Comparison of ENCODE assay signal across 20 mouse cellular contexts in genomic region chr7:34781217-34781616, GRCm38 (mm10). TPM values are rescaled to one million over a fixed set of nuclear protein-coding genes. Genes with fewer than 3 reads are reported as not detected.
A peak's percentile ranks its signal among the peaks of the same experiment; 100 is the strongest.
DNase-seq lines count a peak whose midpoint lies in the region; ATAC-seq and TF ChIP-seq lines count a peak whose summit lies in the region.
"Had no signal": no experiment of that assay in that cellular context is flagged by ENCODE, and none has a peak within 500 bp of the region (broad histone marks: within the 10 kb centered on the region; RNA-seq: fewer than 3 reads in every experiment).

No protein-coding gene starts in this region.

- no peak overlapping the region for H3K4me3 ChIP-seq in forebrain, postnatal 0 days (ENCODE audit: low read depth, low read length)
- no peak overlapping the region for H3K4me3 ChIP-seq in forebrain, embryonic 10.5 days
- H3K4me3 ChIP-seq in left cerebral cortex, adult 2 months, result no peak overlapping the region
- H3K4me3 ChIP-seq in testis, adult 2 months (ENCODE audit: control insufficient read depth, low read depth, low read length), result no peak overlapping the region
- H3K4me3 ChIP-seq: forebrain, embryonic 13.5 days; heart, embryonic 13.5 days; limb, embryonic 10.5 days had no signal

- H3K27ac ChIP-seq in forebrain, postnatal 0 days (ENCODE audit: low read depth, low read length), result no peak overlapping the region
- H3K27ac ChIP-seq in forebrain, embryonic 10.5 days, result no peak overlapping the region
- no peak overlapping the region for H3K27ac ChIP-seq in left cerebral cortex, adult 2 months
- H3K27ac ChIP-seq in testis, adult 2 months (ENCODE audit: control insufficient read depth, insufficient read depth, low read depth, low read length), result no peak overlapping the region
- H3K27ac ChIP-seq: forebrain, embryonic 13.5 days; heart, embryonic 13.5 days; limb, embryonic 10.5 days had no signal

- H3K9me3 ChIP-seq in forebrain, postnatal 0 days (ENCODE audit: low read length), result no peaks in the 10 kb centered on the region
- H3K9me3 ChIP-seq in forebrain, embryonic 10.5 days, result peaks cover 11% of the 10 kb centered on the region; the same call in 1 of the 2 replicates
- H3K9me3 ChIP-seq: limb, embryonic 10.5 days had no signal

- TF ChIP-seq POLR2A in testis, adult 2 months (IDR thresholded peaks at IDR 0.05; ENCODE audit: control insufficient read depth, low read depth, low read length), result no peak

- 93% methylated on average over 2 of the region's 2 CpGs for WGBS in forebrain, postnatal 0 days
- WGBS in forebrain, embryonic 10.5 days, result 94% methylated on average over 2 of the region's 2 CpGs

- ATAC-seq in forebrain, postnatal 0 days, result no peak
- ATAC-seq: forebrain, embryonic 13.5 days; Patski had no signal

- H3K36me3 ChIP-seq in forebrain, postnatal 0 days (ENCODE audit: insufficient read depth), result no peaks in the 10 kb centered on the region
- H3K36me3 ChIP-seq in forebrain, embryonic 10.5 days (replicated peaks), result no peaks in the 10 kb centered on the region
- no peaks in the 10 kb centered on the region for H3K36me3 ChIP-seq in testis, adult 2 months (ENCODE audit: control insufficient read depth, insufficient read depth, low read length)
- H3K36me3 ChIP-seq: heart, embryonic 13.5 days; limb, embryonic 10.5 days had no signal

- intact Hi-C loops in left cerebral cortex, adult 2 months (cut with DNase I), result loop anchor here (5.0 kb wide), 1 partner anchor 104 kb away; no protein-coding TSS in a partner anchor
- intact Hi-C loops in left cerebral cortex, postnatal 36 days (cut with DNase I), result no loop called here

- H3K4me2 ChIP-seq in forebrain, postnatal 0 days (ENCODE audit: low read depth), result no peak overlapping the region
- H3K4me2 ChIP-seq: forebrain, embryonic 13.5 days; heart, embryonic 13.5 days had no signal

- no peak for DNase-seq in forebrain, postnatal 0 days
- no peak for DNase-seq in forebrain, embryonic 10.5 days (ENCODE audit: extremely low spot score, low spot score)
- DNase-seq in left cerebral cortex, adult 2 months (ENCODE audit: extremely low spot score in 1 of 2, low spot score in 2 of 2), result no peak
- no peak for DNase-seq in left cerebral cortex, postnatal 36 days (ENCODE audit: low spot score in 2 of 2)
- no peak for DNase-seq in testis, postnatal 10 days (ENCODE audit: low spot score)
- no peak for DNase-seq in spleen, adult 18-20 months
- no peak for DNase-seq in urinary bladder, adult 18-20 months (ENCODE audit: low spot score in 2 of 2)
- DNase-seq: cerebellum, postnatal 25 days; heart, postnatal 4 days; midbrain, embryonic 14.5 days; right cerebral cortex, adult 18-20 months; thymus, postnatal 14 days had no signal

- H3K27me3 ChIP-seq in forebrain, postnatal 0 days (ENCODE audit: insufficient read depth, low read length), result no peaks in the 10 kb centered on the region
- peaks cover 16% of the 10 kb centered on the region for H3K27me3 ChIP-seq in forebrain, embryonic 10.5 days (ENCODE audit: poor library complexity, severe bottlenecking)
- H3K27me3 ChIP-seq in testis, adult 2 months (ENCODE audit: control insufficient read depth, insufficient read depth, low read length), result no peaks in the 10 kb centered on the region
- H3K27me3 ChIP-seq: CH12.LX had no signal

- H3K4me1 ChIP-seq in forebrain, postnatal 0 days (ENCODE audit: insufficient read depth), result no peaks in the 10 kb centered on the region
- H3K4me1 ChIP-seq in forebrain, embryonic 10.5 days, result peaks cover 14% of the 10 kb centered on the region
- no peaks in the 10 kb centered on the region for H3K4me1 ChIP-seq in testis, adult 2 months (ENCODE audit: control insufficient read depth, insufficient read depth, low read length)

- no peak overlapping the region for H3K9ac ChIP-seq in forebrain, postnatal 0 days
- H3K9ac ChIP-seq: forebrain, embryonic 13.5 days; heart, embryonic 13.5 days had no signal

- peak; percentile 38 for TF ChIP-seq CTCF in forebrain, postnatal 0 days (IDR thresholded peaks at IDR 0.05; ENCODE audit: low read depth)
- TF ChIP-seq CTCF in left cerebral cortex, adult 2 months (IDR thresholded peaks at IDR 0.05), result peak; percentile 39
- TF ChIP-seq CTCF in testis, adult 2 months (IDR thresholded peaks at IDR 0.05; ENCODE audit: control insufficient read depth, insufficient read depth, insufficient replicate concordance, low read depth, low read length), result peak; percentile 51; the same call in 1 of the 2 replicates

RNA-seq across cellular contexts. Expression of gene Chst8, which starts 31.3 kb away (rescaled TPM):
- total RNA-seq in forebrain, postnatal 0 days (2014; rRNA removed), result 17.6 and 22.2 TPM in 2 replicates
- 10.8 and 14.2 TPM in 2 replicates for polyA plus RNA-seq in forebrain, postnatal 0 days (2015; fragmentation: Nextera tagmentation; extraction: Ambion mirVana)
- polyA plus RNA-seq in forebrain, embryonic 10.5 days (2016; fragmentation: Nextera tagmentation; extraction: Ambion mirVana), result 4.3 and 5.7 TPM in 2 replicates
- total RNA-seq in left cerebral cortex, adult 2 months (2021), result 10 to 100 TPM; 20.9 to 22.0 TPM
- total RNA-seq in left cerebral cortex, postnatal 36 days (2021), result 10 to 100 TPM; 18.7 to 21.1 TPM
- 0.69 TPM in 1 of 2 replicates, not detected in the other for polyA plus RNA-seq in testis, adult 2 months (2012; rRNA removed)
- total RNA-seq: granulocyte monocyte progenitor cell, adult 5-6 weeks; megakaryocyte progenitor cell, adult 5-6 weeks had no signal
